Mouse (Mus musculus) c-Kit-negative CD71-positive TER-119-positive erythroid progenitor cells, embryonic 14.5 days (primary cell): ENCODE measurements at regions not wholly inside any gene's neighbourhood (a gene's known extent, or its start where the extent isn't known, plus 50 kb on each side); places are given as distances from the start of the nearest gene placed in this dataset.

ENCODE experiments used
- DNase-seq: peaks from one replicate; pipeline ENCODE4 v3.0.0-alpha.2; 2013; ENCODE audit warnings: low read depth, low spot score

DNA sequence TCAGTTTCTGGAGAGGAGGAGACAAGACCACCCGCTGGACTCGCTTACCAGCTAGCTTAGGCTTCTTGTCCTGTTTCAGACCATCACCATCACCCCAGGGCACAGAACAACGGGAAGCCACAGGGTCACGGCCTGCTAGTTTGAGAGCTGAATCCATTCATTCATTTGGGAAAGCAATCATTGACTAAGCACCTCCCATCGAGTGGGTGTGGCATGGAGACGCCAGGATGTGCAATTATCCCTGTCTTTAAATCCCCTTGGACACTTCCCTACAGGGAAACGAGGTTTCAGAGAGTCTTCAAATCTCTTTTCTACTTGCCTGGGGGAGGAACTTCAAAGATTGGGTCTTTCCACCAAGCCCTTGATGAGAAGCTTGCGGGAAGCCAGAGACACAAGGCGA is 108.7 kb downstream of the 2410131K14Rik start:
- DNase-seq, result no peak

DNA sequence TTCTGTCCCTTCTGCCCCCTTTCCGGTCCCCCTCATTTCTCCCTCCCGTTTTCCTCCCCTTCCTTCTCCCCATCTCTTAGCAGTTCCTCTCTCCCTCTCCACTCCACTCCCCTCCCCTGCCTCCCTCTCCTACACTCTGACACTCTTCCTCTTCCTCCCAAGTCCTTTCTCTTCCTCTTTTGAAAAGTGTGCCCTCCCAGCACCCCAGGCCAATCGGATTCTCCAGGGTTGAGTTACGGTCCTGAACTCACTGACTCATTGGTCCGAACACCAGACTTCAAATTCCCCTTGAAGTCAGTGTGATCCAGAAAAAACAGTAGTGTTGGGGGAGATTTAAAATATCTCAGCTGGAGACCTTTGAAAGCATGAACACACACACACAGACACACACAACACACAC is 109.1 kb downstream of the 2410131K14Rik start:
- DNase-seq, result no peak

DNA sequence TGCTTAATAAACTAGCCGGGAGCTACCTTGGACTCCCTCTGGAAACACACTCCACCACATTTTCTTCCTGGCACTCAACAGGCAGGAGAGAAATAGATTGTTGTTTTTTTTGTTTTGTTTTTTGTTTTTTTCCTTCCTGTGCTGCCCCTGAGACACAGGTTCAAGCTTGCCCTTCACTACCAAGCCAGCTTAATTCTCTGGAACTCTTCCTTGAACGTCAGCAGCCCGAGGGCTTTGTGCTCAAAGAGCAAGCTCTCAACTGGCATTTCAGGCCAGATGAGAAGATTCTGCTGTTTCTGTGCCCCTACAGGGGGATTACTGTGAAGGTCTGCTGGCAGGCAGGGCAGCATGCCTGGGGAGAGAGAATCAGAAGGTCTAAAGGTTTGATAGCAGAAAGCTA is 109.8 kb downstream of the 2410131K14Rik start:
- DNase-seq, result no peak

DNA sequence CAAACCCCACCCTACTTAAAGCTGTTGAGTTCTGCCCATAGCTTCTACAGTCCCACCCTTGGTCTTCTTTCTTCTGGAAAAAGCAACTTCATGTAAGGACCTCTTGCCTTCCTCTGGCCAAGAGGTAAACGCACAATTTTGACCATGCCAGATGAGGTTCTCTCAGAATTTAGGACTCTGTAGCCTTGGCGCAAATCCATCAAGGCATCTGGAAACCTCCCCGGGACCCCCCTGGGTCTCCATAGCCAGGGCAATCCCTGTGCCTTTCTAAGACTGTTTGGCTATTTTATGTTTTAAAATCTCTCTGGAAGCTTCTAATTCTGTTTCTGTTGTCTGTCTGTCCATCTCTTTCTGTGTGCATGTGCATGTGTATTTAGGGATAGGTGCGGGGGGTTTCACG is 110.3 kb downstream of the 2410131K14Rik start:
- no peak for DNase-seq

DNA sequence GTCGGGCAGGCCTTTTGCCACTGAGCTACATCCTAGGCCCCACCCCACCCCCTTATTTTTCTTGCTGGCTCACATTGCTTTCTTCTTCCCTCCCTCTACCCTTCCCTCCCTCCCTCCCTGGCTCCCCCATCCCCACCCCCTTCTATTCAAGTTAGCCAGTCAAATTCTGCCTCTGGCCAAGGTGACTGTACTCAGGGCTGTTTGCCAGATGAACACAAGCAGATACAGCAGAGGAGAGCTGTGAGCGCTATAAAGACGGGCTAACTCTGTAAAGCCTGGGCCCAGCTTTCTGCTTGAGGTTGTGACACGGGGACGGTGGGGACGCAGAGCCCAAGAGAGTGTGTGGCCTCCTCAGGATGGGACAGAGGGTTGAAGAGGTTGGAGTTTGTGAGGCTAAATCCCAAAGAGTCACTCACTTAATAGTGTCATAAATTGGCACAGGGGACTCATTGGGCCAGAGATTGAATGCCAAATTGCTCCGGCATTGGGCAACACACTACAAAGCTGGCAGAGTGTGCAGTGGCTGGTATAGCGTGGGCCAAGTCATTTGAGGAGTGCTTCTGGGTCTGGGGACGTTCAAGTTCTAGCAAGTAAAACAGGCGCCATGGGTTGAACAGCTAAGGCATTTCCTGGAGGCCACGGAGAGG is 110.8 kb downstream of the 2410131K14Rik start:
- no peak for DNase-seq

DNA sequence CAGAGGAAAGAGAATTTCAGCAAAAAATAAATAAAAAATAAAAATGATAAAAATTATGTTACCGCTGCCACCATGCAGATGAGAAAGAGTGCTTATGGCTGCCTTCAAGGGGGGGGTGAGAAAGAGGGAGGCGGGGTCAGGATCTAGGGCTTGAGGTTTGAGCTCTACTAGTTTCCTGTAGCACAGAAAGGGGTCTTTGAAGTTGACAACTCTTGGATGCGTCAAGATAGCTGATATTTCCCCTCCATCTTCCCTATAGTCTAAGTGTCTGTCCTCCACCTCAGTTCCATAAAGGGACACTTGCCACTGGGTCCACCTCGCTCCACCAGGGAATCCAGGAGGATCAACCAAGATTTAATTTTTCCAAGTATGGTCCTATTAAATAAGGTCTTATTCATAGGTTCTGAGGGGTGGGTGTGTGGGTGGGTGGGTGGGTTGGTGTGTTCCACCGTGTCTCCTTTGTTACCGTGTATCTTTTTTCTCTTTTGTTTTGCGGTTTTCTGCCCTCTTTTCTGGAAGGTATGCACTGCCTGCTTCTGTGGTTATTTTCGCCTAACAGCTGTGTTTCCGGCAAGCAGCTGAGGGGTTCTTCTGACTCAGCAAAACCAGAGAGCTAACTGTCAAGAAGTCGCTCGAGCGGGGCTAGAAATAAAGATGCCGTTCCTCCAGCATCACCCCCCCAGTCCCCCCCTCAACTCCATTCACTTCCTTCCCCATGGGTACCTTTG is 114.8 kb downstream of the 2410131K14Rik start:
- DNase-seq, result no peak

DNA sequence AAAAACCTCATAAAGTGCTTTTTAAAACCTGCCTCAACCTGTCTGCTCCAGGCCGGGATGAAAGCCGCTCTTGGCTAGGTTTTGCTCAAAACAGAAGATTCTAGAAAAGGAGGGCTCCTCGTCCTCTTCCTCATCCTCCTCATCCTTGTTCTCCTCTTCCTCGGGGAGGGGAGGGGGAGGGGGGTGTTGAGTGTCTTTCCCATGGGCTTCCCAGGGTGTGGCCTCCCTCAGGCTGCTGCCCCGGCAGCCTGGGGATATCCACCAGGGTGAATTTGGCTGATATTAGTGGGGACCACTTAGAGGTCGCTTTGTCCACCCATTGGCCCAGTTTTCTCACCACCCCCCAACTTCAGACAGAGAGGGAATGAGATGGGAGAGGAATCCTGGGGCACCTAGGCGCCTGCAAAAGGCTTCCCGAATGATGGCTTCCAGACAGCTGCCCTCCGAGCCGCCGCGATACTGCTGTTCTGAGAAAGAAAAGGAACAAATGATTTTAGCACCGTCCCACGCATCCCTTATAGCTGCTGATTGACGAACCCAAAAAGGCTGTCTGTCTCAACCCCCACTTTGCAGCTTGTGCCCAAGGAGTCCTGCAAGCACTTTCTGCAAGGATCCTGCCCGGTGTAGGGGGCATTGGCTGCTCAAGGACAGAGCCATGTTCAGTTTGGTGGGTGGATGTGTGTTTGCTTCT is 115.5 kb downstream of the 2410131K14Rik start:
- no peak for DNase-seq

DNA sequence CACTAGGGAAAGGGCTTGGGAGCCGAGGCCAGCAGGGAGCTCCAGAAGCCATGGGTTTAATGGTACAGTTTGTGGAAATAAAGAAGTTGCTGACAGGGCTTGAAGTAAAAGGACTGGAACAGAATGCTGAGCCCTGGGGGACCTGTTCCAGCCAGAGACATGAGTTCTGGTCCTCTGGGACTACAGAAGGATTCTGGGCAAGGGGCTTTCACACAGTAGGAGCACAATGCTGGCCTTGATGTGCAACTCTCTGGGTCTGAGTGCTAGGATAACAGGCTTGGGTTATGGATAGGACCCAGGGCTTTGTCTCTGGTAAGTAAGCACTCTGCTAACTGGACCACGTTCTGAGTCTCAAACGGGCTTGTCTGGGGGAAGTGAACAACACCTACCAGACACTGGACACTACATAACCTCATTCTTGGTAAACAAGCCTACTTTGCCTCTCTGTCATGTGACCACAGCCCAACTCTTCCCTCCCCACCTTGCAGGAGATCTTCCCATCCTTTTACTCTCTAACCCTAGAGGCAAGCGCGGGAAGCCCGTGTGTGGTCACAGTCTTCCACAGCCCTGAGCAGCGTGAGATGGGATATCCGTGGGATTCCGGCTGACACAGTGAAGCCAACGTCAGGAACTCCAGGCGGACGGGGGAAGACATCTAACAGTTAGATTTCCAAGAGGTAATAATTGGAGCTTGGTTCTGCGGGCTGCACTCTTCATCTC is 116.3 kb downstream of the 2410131K14Rik start:
- DNase-seq, result no peak

DNA sequence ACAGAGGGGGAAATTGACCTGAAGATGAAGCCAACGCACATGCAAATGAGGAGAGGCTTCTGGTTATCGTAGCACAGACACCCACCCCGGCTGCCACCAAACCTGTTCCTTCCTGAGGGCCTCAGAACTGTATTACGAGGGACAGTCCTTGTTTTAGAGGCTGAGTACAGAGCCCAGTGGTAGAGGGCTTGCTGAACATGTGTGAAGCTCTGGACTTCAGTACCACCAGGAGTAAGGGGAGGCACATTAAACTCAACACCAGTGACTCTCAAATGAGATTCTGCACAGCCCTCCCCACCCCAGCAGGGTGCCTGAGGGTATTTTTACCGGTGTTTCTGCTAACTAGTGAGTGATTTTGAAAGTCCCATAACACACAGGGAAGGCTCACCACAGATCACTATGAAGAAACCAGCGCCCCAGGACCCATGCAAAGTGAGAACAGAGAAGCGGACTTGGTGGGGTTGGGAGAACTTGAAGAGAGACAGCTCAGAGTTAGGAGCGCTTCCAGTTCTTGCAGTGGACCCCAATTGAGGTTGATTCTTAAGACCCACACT is 116.9 kb downstream of the 2410131K14Rik start:
- DNase-seq, result no peak

DNA sequence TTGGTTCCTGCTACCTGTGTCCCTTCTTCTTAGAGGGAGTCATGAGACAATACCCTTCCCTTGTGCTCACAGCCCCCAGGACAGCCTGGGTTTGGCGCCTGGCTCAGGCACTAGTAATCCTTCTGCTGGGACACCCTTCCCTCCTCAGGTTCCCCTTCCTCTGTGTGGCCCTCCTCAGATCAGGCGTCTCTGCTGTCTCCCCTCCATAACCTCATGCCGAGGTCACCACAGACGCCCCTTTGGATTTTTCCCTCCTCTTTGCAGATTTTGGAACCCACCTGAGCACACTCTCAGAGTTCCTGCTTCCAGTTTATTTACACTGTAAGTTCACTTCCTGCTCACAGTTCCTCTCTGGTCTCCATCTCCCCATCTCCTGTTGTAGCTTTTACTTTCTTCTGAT is 117.7 kb downstream of the 2410131K14Rik start:
- no peak for DNase-seq

DNA sequence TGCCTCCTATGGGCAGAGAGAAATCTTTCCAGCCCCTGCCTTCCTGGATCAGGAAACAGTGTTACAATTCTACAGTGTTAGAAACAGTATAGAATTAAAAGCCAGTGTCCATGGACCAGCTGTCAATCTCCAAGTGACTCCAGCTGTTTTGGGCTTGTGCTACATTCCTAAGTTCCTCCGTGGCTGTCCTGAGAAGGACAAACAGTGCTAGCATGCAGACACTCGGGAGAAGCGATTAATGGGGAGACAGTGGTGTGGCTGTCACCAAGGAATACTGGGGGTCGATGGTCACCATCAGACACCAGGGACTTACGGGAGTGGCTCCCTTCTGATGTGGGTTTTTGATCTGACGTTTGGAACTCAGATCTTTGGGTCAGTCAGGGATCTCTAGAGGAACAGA is 118.1 kb downstream of the 2410131K14Rik start:
- DNase-seq, result no peak

DNA sequence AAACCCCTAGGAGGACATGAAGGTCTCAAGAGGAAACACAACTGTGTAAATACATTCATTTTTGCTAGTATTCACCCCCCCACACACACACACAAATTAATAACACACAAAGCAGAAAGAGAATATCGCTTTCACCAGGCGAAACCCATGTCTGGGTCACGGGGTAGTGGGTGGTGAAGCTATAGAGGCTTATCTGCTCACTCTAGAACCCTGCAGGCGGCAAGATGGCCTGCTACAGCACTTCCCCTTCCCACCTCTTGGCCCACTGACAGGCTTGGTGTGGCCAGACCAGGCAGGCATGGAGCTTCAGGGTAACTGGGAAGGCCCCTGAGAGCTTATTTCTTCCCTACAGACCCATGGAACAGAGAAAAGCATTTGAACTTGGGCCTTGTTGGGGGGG is 119.6 kb downstream of the 2410131K14Rik start:
- DNase-seq, result no peak

DNA sequence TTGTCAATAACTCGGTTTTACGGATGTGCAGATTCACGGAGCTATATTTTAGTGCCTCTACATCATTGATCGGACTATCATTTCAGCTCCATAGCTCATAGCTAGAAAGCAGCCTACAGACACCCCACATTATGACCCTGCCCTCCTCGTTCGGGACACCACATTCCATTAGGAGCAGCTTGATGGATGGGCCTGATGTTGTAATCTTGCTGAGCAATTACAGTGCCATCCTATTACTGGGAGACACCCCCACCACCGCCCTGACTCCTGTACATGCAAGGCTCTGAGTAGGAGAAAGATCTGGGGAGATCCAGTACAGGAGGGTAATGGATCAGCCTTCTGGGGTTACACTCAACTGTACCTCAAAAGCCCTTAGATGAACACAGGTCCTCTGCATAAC is 120.2 kb downstream of the 2410131K14Rik start:
- no peak for DNase-seq

DNA sequence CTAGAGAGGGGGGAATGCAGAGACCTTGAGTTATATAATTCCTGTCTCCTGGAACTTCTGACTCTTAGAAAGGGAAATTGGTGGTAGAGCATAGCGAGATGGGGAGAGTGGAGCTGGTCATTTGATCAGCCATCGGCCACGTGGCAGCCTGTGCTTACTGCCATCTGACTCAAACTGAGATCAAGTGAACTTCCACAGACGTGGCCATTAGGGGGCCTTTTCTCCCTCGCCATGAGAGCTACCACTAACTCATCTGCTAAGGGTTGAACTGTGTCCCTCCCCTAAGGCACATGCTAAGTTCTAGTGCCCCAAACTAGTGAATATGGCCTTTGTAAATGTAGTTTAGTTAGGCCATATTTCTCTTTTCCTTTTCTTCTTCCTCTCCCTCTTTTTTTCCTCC is 120.6 kb downstream of the 2410131K14Rik start:
- no peak for DNase-seq

DNA sequence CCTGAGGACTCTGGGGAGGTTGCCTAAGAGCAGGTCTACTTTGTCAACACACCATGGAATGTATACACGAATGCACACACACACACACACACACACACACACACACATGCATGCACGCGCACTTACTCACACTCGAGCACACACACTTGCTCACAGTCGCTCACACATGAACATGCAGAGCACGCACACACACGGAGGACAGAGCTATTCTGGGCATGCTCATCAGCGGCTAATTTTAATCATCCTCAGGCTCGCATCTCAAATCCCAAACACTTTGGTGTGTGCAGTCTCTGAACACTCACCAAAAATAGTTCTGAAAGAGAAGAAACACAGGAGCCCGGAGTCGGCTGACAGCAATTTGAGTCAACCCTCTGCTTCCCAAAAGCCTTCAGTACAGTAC is 122.0 kb downstream of the 2410131K14Rik start:
- no peak for DNase-seq

DNA sequence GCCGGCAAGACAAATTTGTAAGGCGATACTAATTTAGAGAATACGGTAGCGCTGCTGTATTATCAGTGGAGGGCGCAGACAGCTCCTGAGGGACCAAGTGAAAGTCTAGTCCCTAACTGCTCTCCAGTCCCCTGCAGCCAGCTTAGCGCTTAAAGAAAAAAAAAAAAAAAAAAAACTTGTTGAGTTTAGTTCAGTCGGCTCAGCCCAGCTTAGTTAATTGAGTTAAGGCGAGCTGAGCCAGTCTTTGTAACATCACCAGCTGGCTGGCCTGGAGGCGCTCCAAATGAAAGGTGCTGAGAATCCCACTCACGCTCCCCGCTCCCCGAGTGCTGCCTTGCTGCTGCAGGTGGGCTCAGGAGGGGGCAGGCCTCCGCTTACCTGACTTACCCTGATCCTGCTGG is 128.6 kb downstream of the 2410131K14Rik start:
- DNase-seq, result no peak

DNA sequence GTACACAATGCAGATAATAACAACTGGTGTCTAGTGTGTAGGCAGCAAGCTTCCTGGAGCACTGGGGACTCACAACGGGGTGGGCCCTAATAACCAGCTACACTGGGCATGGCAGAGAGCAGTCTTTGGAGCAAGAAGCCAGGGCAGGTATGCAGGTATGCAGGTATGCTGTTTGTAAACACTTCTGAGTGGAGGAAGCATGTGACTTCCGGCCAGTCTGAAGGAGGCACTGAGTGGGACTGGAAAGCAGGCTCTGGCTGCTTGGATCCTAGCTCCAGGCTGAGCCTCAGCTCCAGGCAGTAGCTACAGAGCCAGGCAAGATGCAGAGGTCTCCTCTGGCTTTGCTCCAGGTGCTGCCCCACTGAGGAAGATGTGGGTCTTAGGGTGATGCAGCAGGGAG is 129.9 kb downstream of the 2410131K14Rik start:
- DNase-seq, result no peak

DNA sequence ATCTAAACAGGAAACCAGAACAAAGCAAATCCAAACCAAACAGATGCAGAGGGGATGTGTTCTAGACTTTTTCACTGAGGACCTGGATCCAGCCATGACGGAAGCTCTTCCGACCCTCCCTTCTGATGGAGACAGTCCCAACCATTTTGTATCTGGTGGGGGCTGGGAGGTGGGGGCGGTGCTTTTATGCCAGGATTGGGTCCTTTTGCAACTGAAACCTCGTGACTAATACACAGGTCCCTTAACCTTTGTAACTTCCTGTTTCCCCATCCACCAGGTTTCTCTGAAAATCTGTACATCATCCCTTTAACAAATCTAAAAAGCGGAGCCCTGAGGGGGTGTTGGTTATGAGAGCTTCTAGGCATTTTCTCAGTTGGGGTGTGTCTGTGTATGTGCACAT is 130.9 kb downstream of the 2410131K14Rik start:
- DNase-seq, result no peak

DNA sequence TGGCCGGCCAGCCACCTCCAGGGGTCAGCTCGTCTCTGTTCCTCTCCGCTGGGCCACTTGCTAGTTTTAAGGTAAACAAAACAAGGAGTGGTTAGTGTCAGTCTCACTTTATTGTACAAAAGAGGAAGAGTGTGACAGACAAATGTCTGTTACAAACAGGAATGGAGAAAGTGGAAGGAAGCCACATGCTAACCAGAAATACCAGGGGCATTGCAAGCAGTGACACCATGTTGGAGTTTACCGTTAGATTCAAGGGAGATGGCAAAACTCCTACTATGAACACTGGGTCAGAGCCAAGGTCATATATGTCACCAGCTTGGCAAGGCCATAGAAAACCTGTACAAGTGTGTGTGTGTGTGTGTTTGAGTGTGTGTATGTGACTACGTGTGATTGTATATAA is 131.5 kb downstream of the 2410131K14Rik start:
- no peak for DNase-seq

DNA sequence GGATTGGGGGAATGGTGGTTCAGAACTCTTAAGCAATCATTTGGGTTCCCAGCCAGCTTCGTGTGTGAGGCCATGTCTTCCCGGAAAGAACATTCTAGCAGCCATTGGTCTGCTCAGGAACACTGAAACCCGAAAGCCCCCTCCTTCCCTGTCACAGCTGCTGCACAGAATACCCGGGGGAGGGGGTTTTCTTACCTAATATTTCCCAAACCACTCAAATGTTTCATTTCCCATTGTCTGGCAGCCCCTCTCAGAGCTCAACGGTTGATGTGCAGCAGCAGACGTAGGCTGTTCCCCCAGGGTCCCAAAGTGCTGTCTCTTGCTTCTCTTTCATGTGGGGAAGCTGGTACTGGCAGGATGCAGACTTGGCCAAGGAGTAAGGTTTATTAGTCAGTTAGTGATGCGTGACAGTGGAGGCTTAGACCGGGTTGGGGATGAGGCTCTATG is 132.4 kb downstream of the 2410131K14Rik start:
- no peak for DNase-seq

DNA sequence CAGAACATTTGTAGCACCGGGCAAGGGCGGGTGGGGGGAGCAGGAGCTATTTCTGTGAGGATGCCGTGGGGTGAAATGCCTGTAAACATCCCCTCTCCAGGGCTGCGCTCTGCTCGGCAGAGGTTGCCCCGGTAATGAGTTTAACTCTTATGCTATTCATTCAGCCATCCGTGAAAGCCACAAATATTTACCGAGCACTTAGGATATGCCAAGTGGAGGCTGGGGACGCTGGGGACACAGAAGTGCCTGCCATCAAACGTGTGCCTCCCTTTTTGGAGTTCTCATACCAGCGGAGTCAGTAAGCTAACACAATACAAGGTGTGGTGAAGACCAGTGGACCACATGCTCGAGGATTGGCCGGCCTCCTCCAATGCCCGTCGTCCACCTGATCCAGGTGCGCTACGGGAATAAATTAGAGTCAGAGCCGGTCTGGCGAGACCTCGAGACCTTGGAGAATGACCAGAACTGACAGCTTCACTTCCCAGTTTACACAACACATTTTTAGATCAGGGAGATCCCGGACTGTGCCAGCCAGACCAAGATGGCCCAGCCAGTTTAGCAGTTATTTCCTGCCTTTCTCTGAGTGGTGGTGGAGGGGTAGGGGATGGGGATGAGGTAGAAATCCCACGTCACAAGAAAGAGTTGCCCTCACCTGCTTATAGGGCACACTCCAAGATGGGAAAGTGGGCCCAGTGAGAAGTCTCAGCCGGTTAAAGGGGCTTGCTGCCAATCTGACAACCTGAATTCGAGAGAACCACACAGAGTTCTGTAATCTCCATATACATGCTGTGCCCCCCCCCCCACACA is 134.4 kb downstream of the 2410131K14Rik start:
- DNase-seq, result no peak
